Mouse (Mus musculus): Measurements from ENCODE around the gene Nxnl2. TPM values are rescaled to one million over a fixed set of nuclear protein-coding genes. Genes with fewer than 3 reads are reported as not detected.

The Nxnl2 gene
- 0.31 TPM in 1 of 2 replicates, not detected in the other for polyA plus RNA-seq (2021; fragmentation: Nextera tagmentation)
- long read RNA-seq, experiment 1, partial matches to known transcripts: 0 of 1 reads
- long read RNA-seq, experiment 1, other reads (novel, unspliced or antisense): 0 of 1 reads
- long read RNA-seq, experiment 2: 0 reads

DNA sequence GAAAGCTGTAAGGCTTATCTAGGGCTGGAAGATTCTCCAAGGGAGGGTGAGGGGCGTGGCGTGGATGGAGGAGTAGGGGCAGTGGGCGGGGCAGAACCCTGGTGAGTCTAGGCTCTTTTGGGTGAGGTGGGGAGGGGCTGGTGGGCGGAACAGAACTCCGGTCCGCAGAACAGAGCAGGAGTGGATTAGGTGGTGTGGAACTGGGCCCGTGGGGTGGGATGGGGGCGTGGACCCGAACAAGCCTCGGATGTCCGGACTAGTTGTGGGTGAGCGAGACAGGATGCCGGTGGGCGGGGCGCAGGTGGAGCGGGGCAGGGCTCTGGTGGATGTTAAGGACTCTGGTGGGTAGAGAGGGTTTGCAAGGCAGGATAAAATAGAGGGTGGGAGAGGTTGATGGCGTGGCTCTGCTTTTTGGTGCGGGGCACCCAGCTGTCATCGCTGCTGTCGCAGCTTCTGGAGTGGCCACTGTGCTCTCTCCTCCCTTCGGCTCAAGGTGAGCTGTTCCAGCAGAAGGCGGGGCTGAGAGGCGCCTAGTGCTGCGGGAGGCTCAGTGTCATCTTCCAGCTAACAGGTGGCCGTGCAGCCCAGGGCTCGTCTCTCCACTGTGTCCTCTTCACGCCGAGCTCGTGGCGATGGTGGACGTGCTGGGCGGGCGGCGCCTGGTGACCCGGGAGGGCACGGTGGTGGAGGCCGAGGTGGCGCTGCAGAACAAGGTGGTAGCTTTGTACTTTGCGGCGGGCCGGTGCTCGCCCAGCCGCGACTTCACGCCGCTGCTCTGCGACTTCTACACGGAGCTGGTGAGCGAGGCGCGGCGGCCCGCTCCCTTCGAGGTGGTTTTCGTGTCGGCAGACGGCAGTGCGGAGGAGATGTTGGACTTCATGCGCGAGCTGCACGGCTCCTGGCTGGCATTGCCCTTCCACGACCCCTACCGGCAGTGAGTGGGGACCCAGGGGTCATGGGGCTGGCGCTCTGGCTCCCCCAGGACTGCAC, at the start of gene Nxnl2:
Nxnl2 (plus strand) TSS at position 332 of the 990 bp plus-strand sequence.

Small RNA genes within 50 kb of the gene (microRNA-seq; reads per million reads assigned to microRNA genes)
- gene Gm44341: not detected

Other genes with a start within 250 kb of the Nxnl2 start
- gene Spin1, start 70.1 kb upstream of the Nxnl2 start, polyA plus RNA-seq (2021; fragmentation: Nextera tagmentation): 60.5 and 70.3 TPM in 2 replicates
- gene S1pr3, start 237.6 kb downstream of the Nxnl2 start, polyA plus RNA-seq (2021; fragmentation: Nextera tagmentation): 3.4 and 4.2 TPM in 2 replicates